Mouse (Mus musculus): ENCODE results near the gene Kcnma1.

Kcnma1 gene

DNA sequence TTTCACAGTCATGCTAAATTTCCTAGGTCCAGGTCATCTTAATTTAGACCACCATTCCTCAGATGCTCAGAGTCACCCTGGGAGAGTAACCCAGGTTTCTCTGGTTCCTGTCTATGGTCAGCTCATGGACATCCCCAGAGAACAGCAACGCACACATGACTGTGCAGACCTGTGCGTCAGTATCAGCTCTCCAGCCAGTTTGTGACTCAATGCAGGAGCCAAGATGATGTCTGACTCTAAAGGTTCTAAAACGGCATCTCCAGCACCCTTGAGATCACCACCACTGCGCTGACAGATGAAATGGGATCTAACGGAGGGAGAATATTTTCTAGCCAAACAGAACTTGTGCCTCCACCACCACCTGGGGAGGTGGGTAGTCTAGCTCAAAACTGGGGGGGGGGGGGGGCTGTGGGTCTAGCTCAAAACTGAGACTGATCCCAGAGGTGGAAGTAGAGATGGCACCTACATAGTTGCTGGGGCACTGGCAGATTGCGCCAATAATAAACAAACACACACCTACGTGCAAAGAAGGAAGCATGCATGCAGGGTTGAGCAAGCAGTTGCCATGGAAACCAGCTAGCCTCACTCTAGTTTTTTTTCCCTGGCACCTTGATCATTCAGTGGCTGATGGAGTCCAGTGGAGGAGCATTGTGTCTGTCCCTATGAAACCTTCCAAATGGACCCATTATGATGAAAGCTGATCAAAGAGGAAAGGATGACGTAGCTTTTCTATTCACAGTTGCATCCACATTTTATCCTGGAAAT, 231.3 kb downstream of the Kcnma1 start:
- DNase-seq (ENCODE audit: low spot score in 2 of 2): no peak

DNA sequence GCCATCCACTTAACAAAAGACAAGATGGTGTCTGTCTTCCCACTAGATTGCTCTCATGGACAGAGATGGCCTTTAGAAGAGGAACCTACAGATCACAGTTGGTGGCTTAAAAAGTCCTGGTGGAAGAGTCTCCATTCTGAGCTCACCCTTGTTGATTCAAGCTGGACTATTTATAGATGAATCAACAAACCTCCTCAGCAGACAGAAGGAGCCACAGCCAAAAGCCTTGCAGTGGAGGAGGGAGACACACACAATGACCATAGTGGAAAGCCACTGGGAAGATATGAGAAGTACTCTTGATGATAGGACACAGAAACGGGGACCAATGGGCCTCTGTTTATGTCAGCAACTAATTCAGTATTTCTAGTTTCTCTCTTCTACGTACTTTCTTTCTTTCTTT, 239.7 kb downstream of the Kcnma1 start:
- DNase-seq (ENCODE audit: low spot score in 2 of 2): no peak

DNA sequence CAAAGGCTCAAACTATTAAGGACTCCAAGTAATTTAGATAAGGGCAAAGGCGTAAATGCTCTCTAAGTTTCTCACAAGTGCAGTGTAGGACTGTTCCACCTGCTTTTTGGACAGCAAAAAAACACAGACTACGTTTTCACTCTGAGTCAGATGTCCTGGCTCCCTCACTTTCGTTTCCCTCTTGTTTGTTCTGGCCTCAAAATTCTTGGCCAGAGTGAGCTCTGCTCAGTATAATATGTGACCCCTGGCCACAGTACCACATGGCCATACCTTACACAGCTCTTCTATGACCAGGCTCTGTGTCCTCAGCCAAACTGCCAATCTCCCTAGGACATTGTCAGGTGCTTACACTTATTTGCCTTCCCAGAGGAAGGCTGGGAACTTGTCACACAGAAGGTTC, 241.6 kb downstream of the Kcnma1 start:
- no peak for DNase-seq (ENCODE audit: low spot score in 2 of 2)

DNA sequence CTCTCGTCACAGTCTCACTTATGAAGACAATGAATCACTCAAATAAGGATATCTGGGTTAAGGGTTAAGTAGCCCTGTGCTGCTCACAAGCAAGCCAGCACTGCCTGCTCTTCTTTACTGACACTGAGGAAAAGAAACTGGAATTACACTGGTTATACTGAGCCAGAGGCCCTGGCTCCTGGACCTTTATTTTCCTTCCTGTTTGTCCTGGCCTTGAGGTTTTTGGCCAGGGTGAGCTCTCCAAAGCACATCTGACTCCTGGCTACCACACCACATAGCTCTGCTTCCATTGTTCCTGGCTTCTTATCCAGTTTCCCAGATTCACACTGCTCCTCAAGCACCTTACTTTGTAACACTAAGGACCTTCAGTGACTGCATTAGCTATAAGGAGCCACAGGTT, 242.5 kb downstream of the Kcnma1 start:
- no peak for DNase-seq (ENCODE audit: low spot score in 2 of 2)

DNA sequence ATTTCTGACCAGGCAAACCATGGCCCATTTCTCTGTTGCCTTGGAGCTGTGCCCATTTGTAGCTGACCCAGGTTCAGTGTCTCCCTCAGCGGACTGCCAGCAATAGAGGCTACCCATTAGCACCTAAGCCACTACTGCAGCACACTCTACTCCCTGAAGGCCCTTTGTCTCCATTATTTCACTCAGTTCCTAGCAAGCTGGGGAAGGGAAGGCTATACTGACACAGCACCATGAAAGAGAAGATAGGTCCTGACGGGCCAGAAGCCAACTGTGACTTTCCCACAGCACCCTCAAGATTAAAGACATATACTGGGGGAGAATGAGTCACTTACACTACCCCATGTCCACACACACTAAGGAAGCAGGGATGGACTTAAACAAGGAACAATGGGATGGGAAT, 251.8 kb downstream of the Kcnma1 start:
- no peak for DNase-seq (ENCODE audit: low spot score in 2 of 2)

DNA sequence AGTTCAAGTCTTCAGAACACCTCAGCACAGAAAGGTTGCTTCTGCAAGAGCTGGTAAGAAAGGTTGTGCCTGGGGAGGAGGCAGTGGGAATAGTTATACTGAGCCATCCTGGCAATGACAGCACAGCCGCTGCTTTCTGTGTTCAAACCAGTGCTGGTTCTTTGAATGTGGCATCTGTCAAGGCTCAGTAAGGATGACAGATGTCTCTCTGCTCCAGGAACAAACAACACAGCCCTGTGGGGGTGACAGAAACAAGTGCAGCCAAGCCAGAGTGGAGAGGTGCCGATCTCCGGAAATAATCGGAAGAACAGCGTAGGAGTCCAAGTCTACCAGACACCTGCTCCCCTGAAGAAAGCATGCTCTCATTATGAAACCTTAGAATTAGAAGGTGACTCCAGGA, 254.7 kb downstream of the Kcnma1 start:
- DNase-seq (ENCODE audit: low spot score in 2 of 2): no peak

DNA sequence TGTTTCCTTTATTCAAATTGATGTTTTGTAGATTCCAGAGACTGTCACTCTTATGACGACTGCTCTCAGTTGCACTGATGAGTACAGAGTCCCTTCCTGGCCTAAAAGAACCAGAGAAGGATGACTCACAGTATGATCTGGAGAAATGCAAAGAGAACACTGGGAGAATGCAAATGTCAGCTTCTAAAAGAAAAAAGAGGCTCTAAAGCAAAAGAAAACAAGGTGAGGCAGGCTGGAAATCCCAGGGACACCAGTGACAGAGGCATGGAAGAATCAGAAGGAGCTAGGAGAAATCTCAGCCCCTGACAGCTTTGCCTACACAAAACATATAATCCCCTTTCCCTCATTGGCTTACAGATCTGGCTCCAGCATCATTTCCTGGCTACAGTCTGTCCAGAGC, 255.9 kb downstream of the Kcnma1 start:
- DNase-seq (ENCODE audit: low spot score in 2 of 2): no peak

DNA sequence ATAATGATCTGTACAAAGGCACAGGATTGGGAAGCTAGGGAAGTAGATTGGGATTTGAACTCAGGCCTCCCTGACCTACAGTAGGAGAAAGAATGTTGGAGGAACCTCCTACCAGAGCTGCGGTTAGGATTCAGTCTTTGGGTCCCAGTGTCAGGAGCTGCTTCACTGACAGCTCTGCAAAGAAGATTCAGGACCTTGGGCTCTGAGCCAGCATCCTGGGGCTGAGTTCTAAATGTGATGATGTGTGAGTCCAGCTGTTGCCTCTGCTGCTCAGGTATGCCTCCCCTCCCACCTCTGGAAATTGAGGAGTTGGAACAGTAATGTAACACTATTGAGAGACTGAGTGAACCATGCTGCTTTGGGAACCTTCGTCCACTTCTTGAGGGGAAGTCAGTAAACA, 266.3 kb downstream of the Kcnma1 start:
- no peak for DNase-seq (ENCODE audit: low spot score in 2 of 2)

DNA sequence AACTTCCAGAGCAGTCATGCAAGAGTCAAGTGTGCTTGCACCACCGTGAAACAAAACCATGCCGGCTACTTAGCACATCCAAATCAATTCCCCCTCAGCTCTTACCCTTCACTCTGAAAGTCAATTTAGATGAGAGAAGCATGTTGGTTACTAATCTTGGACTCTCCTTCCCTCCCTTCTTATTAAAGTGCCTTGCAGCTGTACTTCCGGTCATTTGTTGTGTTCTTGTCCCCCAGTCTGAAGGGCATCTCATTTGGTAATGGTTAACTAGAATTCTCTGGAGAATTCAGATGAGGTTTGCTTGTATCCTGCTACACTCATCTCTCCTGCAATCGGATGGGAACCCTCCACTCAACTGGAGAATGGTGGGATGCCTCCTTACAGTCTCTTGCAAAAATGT, 267.3 kb downstream of the Kcnma1 start:
- no peak for DNase-seq (ENCODE audit: low spot score in 2 of 2)

DNA sequence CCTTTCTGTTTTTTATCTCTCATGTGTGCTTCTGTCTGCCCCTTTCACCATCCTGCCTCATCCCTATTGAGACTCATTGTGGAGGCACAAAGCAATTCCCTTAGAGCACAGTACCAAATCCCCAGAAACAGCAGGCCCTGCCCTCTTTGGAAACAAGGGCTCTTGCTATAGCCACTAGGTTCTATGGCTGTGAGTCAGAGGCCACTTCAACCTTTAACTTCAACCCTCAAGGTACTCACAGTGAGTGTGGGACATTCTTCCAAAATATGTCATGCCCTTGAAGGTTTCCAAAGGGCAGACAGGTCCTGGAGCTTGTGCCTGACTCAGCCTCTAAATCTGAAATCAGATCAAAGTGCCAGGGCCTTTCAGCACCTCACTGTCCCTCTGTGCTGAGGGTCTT, 272.8 kb downstream of the Kcnma1 start:
- no peak for DNase-seq (ENCODE audit: low spot score in 2 of 2)

DNA sequence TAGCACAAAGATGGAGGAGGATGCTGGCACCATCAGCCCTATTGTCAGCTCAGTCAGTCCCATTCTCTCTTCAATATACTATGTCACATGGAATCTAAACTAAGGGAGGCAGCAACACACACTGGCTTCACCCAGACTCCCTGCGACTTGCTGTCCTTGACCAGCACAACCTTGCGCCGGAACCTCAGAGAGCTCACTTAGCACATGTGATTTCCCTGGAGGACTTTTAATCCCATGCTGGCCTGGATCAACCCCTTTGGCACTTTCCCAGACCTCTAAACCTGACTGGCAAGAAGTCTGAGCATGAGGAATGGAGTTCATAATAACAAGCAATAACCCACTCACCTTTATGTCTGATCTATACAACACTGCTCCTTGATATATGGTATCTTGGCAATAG, 280.1 kb downstream of the Kcnma1 start:
- no peak for DNase-seq (ENCODE audit: low spot score in 2 of 2)

DNA sequence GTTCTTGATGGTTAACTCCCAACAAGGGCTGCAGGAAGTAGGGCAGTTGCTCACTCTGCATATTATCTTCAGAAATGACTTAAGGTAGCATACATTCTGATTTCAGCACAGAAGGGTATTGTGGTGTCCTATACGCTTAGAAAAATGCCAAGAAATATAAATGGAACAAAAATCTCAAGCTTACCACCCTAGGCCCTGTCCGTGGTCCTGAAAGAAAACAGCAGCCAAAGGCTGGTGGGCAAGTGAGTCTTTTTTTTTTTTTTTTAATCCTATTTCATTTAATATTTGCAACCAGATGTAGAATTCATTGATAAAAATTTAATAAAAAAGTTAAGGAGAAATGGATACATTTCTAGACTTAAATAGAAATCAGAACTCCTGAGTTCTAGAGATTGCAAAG, 284.9 kb downstream of the Kcnma1 start:
- no peak for DNase-seq (ENCODE audit: low spot score in 2 of 2)

DNA sequence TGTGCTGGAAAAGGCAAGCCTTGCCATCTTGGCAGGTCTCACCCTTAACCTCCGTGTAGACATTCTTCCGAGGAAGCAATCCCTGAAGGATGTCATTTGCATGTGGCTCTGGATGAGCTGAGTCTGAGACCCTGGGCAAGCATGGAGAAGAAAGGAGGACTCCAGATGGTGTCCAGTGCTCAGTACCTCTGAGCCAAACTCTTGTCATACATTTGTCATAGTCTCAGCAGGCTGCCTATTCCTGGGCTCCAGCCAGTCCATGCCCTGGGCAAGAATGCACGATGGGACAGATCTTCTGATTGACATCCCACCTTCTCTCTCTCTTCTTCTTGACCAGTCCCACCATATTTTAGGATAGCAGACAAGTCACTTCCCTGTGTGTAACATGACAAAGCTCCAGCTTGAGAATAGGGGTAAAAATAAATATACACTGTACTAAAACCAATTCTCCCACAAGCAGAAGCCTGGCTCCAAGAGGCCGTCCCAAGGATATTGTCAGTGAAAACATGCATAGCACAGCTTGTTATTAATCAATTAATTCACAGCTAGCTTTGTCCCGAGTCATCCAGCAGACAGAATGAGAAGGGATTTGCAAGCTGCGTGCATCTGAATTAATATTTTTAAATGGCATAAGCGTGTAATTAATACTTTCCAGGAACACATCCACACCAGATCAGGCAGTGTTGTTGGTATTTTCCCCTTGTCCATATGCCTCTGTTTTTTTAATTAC, 290.4 kb downstream of the Kcnma1 start:
- no peak for DNase-seq (ENCODE audit: low spot score in 2 of 2)

DNA sequence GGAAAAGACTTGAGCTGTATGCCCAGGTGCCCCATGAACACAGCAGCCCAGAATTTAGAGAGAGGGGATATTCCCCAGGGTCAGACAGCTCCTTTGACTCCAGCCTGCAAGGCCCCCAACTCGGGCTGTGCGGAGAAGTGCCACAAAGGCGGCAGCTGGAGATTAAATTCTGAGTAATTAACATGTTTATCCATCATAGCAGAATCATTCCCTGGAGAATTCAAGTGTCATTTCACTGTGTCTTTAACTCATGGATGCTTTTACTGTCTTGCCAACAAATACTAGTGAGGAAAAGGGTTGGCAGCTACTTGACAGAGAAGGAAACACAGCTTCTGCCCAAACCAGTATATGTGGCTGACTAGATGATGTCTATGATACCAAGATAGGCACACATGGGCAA, 295.0 kb downstream of the Kcnma1 start:
- no peak for DNase-seq (ENCODE audit: low spot score in 2 of 2)

DNA sequence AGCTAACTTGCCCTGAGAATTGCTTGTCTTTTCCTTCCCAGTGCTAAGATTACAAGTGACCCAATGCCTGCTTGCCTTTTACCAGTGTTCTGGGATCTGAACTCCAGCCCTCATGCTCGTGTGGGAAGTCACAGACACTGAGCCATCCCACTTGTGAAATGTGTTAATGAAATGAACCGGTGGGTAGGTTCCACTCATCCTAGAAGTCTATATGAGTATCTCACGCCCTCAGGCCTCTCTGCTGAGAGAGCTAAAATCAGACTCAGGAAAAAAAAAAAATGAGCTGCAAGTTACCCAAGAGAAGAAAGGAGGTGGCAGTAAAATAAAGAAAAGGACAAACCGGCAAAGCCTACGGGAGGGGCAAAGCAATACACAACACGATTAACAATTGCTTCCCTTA, 295.6 kb downstream of the Kcnma1 start:
- no peak for DNase-seq (ENCODE audit: low spot score in 2 of 2)

DNA sequence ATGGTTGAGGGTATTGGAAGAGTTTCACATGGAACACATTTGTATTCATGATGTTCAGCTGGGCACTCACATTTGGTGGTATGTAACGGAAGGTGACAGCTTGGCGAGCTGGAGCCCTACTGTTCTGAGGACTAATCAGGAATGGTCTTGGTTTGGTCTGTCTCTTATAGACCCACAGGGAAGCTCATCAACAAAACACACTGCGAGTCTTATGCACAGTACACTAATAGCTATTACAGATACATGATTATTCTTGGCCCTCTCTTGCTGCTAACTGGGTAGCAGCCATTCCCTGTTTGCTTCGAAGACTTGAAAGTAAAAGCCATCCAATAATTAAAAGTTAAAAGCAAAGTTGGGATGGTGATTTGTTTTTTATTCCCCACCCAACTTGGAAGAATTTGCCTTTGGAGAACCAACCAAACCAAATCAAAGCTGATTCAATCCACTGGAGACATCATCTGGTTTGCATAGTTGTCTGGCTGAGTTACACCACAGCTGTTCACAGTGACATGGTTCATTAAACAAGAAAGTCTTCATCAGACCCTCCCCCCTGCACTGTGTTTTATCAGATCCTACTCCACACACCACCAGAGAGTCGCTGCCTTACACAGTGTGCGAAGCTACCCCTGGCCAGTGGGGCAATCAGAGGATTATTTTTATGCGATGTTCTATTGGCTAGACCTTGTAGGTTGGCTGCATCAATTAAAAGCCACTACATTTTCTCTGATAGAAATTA, 299.7 kb downstream of the Kcnma1 start:
- DNase-seq (ENCODE audit: low spot score in 2 of 2): no peak

DNA sequence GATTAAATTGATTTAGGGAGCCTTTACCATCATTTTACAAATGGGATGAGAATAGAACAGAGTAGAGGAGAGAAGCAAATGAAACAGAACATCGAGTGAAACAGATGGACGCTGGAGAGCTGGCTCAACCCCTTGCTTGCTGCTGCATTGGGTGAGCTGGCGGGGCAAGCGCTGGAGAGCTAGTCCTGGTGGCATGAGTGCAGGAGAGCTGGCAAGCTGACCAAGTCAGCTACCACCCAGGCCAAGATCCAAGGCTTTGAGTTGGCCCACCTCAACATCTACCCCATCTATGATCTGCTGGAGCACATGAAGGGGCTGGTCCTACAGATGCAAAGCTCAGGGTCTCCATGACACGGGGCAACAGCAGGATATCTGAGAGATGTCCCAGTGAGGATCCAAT, 301.4 kb downstream of the Kcnma1 start:
- DNase-seq (ENCODE audit: low spot score in 2 of 2): no peak

DNA sequence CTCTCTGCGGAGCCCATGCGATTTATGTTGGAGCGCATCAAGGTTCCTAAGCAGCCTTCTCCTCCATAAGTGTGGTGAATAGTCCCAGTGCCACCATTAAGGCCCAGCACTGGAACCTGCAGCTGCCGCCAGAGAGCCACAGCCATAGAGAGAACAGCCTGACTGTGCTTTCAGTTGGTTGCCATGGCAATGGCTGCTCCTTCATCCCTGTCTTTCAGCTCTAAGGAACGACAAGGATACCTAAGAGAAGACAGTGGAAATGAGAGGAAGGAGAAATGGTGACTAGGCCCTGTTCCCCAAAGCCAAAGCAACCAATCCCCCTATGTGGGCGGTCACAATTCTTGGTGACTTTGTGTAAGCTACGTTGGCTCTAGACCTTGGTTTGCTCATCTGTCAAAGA, 303.3 kb downstream of the Kcnma1 start:
- DNase-seq (ENCODE audit: low spot score in 2 of 2): peak in 1 of 2 experiments; percentile 15

DNA sequence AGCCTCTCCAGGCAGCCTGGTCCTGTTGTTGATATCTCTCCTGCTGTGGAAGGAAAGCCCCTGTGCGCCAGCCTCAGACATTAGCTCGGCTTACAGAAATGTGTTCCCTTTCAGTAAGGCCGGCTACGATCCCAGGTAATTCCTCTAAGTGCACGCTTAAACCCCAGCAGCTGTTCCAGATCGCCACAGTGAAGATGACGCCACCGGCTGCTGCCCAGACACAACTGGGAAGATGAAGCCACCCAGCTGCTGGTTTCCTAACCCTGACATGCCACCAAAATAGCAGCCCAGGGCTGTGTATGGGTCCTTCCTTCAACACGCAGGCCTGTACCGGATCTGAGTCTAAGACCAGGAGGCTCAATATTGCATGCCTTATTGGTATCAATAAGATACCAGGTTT, 307.5 kb downstream of the Kcnma1 start:
- DNase-seq (ENCODE audit: low spot score in 2 of 2): no peak

DNA sequence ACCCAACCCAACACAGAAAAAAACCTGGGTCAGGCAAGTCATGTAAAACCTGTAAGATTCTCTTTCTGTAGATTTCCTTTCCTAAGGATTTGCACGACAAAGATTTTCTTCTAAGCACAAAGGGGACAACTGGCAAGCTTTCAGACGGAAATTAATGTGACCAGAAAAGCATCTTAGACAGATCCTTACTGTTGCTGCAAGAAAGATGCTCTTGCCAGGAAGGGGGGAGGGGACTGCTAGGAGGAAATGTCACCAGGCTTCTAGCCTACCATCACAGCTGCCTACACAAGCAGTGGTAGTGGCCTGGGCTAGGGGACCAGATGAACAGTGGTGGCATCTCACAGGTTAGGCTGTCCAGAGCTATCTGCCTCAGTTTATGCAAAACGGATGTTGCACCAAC, 308.6 kb downstream of the Kcnma1 start:
- DNase-seq (ENCODE audit: low spot score in 2 of 2): no peak

DNA sequence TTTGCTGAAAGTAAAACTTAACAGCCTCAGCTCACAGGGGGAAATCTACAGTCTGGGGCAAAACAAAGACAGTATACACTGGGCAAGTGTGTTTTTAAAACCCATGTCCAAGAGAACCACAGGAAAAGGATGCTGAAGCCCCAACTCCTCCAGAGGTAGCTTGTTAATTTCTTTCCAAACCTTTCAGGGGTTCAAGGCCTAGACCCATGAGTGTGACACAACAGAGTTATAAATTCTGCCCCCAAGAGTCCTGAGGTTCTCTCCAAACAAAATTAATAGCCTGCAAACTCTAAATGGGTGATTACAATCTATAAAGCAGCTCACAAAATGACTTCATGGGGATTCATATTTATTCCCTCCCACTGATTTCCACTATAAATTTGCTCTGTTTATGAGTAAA, 310.0 kb downstream of the Kcnma1 start:
- DNase-seq (ENCODE audit: low spot score in 2 of 2): no peak

DNA sequence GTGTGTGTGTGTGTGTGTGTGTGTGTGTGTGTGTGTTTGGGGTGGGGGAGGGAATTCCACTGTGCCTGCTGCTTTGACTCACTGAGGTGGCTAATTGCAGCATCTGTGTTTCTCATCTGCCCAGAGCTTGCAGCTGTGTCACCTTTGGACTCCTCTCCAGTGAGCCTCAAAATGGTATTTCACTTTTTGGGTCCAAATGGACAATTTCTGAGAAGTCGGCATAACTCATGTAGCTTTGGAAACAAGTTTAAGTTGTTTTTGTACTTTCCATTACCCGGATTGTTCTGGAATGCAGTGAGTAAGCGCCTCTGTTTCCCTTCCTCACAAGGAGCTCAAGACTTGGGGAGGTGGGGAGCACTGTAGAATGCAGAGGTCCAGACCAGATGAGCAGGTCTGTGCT, 317.9 kb downstream of the Kcnma1 start:
- no peak for DNase-seq (ENCODE audit: low spot score in 2 of 2)

DNA sequence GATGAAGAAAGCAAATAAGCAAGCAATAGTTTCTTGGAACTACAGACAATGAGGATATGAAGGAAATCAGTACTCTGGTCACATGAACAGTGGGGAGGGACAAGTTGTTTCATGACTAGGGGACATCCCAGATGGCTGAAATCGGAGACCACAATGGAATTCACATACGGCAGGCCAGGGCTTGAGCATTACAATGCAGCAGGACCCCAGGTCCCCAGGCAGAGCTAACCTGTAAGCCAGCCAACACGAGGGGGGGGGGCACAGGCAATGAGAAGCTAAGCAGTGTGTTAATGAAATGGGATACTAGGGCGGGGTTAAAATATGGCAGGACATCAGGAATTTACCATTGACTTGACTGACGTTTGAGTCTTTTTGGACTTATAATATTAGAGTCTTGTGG, 324.6 kb downstream of the Kcnma1 start:
- no peak for DNase-seq (ENCODE audit: low spot score in 2 of 2)

All from frontal cortex, postnatal 14 days (tissue).